Mouse (Mus musculus) megakaryocyte-erythroid progenitor cell, adult 5-6 weeks (primary cell): ENCODE results near the gene Abcb11. TPM values are rescaled to one million over a fixed set of nuclear protein-coding genes. Genes with fewer than 3 reads are reported as not detected.
A peak's percentile ranks its signal among the peaks of the same experiment; 100 is the strongest.
"Not testable (repeated sequence)": the region's sequence is repeated elsewhere in the genome, so short reads cannot be mapped to it uniquely, and the experiment has no call there.

Experiments
- ATAC-seq: replicated peaks from 2 replicates; pipeline ENCODE4 v1.8.0; 2016; ENCODE audit warnings: mild to moderate bottlenecking, inconsistent platforms; ENCODE audit not compliant: severe bottlenecking, poor library complexity, low FRiP score, low TSS enrichment
- total RNA-seq, 2 experiments: library from RNA; stranded (forward) in 1 of 2; stranded (reverse) in 1 of 2; fragments of 200-1000, 215-1000 nt in 1 of 2; fragments of >200 nt in 1 of 2; fragmentation: Nextera tagmentation in 1 of 2; gene quantifications; 2 replicates each; pipeline ENCODE4 v1.2.3; 2014 to 2017

The Abcb11 gene
- total RNA-seq (2014; fragmentation: Nextera tagmentation) (not detected in 2 replicates), total RNA-seq (2017) (not detected in 2 replicates)

- ATAC-seq: no peak
These were observed at the start of gene Abcb11 for GRCm38 (mm10) chr2:69342496-69343221. TSS of gene Abcb11 (minus strand) at chr2:69342616.

- ATAC-seq: no peak
These were observed 43.9 kb upstream of the Abcb11 start for GRCm38 (mm10) chr2:69386118-69386871.

- no peak for ATAC-seq
These were observed 40.4 kb upstream of the Abcb11 start for GRCm38 (mm10) chr2:69382838-69383237.

- 0 out of 2 replicates have a peak, but pooled peaks have one; percentile 61 for ATAC-seq
These were observed 39.3 kb upstream of the Abcb11 start for GRCm38 (mm10) chr2:69381740-69382139.

GRCm38 (mm10) chr2:69380281-69380680 lies 37.9 kb upstream of the Abcb11 start, which contains the start of gene Dhrs9:
TSS of gene Dhrs9 (plus strand) at chr2:69380445.
- 0 out of 2 replicates have a peak, but pooled peaks have one; percentile 41 for ATAC-seq

GRCm38 (mm10) chr2:69379801-69380200 lies 37.4 kb upstream of the Abcb11 start:
- no peak for ATAC-seq

DNA sequence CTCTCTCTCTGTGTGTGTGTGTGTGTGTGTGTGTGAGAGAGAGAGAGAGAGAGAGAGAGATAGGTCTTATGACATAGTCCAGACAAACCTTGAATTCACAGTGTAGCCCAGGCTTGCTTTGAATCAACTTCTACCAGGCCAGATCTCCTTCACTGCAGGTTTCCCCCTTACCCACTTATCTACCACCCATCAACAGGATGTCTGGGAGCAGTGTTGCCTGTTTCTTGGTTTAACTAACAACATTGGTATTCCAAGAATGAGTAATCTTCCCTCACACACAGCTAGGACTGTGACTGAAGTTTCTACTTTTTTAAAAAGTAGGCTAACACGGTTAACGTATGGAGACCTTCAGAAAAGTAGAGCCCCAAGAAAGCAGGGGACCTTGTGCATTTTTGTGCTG lies 34.4 kb upstream of the Abcb11 start:
- ATAC-seq: no peak

DNA sequence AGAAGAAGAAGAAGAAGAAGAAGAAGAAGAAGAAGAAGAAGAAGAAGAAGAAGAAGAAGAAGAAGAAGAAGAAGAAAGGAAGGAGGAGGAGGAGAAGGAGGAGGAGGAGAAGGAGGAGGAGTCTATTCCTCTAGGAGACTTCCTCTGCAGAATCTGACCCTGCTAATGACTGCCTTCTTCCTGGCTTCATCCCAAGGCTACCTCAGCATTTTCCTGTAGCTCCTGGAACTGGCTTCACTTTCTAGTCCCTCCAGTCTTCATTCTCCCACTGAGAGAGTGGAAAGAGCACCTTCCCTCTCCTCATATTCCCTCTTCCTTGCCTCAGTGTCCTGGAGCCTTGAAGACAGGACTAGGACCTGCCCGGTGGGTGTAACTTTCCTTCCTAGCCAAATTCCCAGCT lies 22.9 kb upstream of the Abcb11 start:
- no peak for ATAC-seq

DNA sequence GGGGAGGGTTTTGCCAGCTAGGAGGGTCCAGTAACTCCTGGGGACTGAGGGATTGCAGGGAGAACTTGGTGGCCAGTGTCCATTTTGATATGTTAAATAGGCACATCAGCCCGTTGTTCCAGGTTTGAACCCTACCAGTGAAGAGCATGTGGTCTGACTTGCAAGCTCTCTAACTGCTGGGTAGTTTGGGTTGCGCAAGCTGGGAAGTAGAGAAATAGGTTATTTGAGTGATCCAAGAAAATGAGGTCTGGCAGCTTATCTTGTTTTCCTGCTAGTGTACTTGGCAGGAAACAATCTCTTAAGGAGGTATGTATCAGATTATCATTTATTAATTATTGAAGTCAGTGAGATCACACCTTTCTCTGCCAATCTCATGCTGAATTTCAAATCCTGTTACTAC lies 22.4 kb upstream of the Abcb11 start:
- ATAC-seq: no peak

GRCm38 (mm10) chr2:69355402-69355801 lies 13.0 kb upstream of the Abcb11 start:
- ATAC-seq: peak; percentile 100

GRCm38 (mm10) chr2:69341506-69341905 lies 910 bp downstream of the Abcb11 start:
- no peak for ATAC-seq

DNA sequence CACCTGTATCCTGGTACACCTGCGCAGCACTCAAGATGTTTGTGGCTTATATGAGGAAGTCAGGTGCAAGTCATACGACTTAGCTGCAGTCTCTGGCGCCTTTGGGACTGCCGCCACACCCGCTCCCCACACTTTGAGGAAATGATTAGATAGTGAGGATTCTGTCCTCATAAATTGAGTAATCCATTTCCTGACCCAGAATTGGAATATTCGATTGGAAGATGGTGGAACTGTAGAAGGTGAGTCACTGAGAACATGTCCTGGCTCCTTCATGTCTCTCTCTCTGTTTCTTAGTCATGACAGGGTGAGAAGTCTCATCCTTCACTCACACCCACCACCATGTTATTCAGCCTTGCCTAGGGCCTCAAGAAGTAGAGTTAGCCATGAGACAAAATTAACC lies 10.9 kb downstream of the Abcb11 start:
- ATAC-seq: not testable (repeated sequence)

- no peak for ATAC-seq
These were observed 13.8 kb downstream of the Abcb11 start for GRCm38 (mm10) chr2:69328509-69329163.

DNA sequence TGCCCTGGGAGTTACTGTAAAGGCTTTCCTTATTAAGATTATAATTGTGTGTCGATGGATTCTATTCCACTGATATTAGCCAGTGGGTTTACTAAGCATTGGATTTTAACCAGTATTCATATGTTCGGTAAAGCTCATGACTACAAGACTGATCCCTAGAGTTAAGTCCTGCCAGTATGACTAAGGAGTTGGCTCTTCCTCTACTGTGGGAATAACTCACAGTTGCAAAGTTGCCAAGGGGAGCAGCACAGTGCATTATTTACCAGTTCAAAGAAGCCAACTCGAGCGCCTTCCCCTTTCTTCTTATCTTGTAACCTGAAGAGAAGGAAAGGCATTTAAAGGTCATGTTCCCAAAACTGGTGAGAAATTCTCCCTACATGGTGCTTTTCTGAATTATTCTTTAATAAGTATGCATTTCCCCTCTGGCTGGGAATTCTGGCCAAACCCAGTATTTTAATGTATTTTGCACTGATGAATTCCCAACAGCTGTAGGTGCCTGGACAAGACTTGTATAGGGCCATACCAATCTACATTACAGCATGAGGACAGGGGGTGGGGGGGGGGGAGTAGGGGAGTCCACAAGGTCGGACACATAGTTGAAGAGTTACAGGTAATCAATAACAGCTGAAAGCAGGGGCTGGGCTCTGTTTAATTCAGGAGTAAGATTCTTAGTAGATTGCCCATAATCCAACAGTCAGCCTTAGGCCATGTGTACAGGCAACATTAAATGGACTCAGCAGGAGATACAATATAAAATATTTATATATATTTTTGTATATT lies 17.3 kb downstream of the Abcb11 start:
- no peak for ATAC-seq

DNA sequence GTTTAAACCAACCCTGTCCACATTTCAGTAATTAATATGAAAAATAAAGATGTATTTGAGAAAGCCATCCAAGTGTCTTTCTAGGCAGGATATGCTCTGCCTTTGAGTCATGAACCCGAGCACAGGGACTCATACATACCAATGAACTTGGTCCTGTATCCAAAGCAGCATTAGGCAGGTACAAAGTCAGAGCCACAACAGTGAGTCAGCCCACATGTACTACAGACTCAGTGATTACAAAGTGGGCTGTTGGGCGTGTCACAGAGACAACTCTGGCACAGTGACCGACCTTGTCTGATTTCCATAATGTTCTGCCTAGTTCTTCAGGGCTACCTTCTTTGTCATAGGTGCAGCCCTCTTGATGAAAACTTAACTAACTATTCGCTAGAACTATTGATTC lies 19.4 kb downstream of the Abcb11 start:
- no peak for ATAC-seq

DNA sequence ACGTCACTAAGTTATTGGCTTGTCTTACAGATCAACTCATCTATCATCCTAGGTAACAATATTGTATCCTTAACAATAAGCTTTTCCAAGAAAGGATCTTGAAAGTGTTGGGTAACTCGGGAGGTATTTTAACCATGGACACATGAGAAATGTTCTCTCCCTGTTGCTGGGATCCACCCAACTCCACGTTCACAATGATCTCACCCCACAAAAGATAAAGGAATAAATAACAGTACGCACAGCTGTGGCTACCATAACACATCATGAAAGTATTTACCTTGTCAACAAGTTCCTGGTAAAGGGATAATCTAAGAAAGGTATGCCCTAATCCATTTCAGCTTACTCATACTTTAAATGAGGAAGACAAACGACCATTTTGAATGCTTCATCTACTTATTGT lies 21.0 kb downstream of the Abcb11 start:
- ATAC-seq: no peak

DNA sequence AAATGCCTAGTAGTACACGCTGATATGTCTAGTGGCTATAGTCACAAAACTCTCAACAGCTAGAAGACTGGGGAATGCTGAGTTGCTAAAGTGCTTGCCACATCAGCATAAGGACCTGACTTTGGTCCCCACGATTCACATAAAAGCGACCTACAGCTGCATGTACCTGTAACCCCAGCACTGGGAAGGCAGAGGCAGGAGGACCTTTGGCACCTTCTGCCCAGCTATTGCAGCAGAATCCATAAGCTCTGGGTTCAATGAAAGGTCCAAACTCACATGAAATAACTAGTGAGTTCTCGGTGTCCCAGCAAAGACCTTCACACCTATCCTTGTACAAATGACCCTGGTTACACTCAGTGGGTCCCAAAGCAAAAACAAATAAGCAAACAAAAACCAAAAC lies 31.1 kb downstream of the Abcb11 start:
- ATAC-seq: no peak

GRCm38 (mm10) chr2:69308136-69308535 lies 34.3 kb downstream of the Abcb11 start:
- no peak for ATAC-seq

DNA sequence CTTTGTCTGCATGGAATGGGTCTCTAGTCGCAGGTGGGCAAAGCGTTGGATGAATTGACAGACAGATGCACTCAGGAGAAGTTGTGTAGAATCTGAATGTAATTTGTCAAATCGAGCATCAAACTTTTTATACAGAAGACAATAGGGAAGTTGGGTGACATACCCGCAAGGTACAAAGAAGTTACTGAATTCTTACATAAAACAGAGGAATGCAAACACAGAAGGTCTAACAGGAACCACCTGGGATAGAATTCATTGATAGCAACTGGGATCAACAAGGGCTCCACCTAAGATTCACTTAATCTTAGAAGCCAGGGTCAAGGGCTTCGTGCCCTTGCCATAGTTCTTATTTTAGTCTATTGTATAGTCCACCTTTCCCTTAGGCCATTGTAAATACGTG lies 41.8 kb downstream of the Abcb11 start:
- ATAC-seq: not testable (repeated sequence)
